Mouse (Mus musculus) embryonic facial prominence, embryonic 13.5 days (tissue): ENCODE measurements around the gene Gabbr1. TPM values are rescaled to one million over a fixed set of nuclear protein-coding genes. Genes with fewer than 3 reads are reported as not detected.
"Not testable (repeated sequence)": the region's sequence is repeated elsewhere in the genome, so short reads cannot be mapped to it uniquely, and the experiment has no call there.

Experiments used
- ATAC-seq: fragments of 200-750 bp; cut with Nextera tagmentation; 2 replicates; pipeline ENCODE4 v1.8.0; 2017; ENCODE audit warnings: low read depth; ENCODE audit not compliant: insufficient number of reproducible peaks, insufficient read depth, low FRiP score, low TSS enrichment
- H3K27ac ChIP-seq: fragments of 300-500 bp; sonication (generic); 2 replicates; pipeline ENCODE4 v1.5.1; 2015; ENCODE audit warnings: moderate library complexity, mild to moderate bottlenecking, inconsistent platforms
- H3K27me3 ChIP-seq: fragments of 300-500 bp; sonication (generic); 2 replicates; pipeline ENCODE4 v1.6.1; 2015; ENCODE audit warnings: mild to moderate bottlenecking, inconsistent platforms
- H3K36me3 ChIP-seq: fragments of 300-500 bp; sonication (generic); 2 replicates; pipeline ENCODE4 v1.6.1; 2015; ENCODE audit warnings: mild to moderate bottlenecking, inconsistent platforms
- H3K4me1 ChIP-seq: fragments of 300-500 bp; sonication (generic); 2 replicates; pipeline ENCODE4 v1.6.1; 2015; ENCODE audit warnings: inconsistent platforms
- H3K4me2 ChIP-seq: fragments of 300-500 bp; sonication (generic); 2 replicates; pipeline ENCODE4 v1.6.1; 2015; ENCODE audit warnings: moderate library complexity, mild to moderate bottlenecking, inconsistent platforms
- H3K4me3 ChIP-seq: fragments of 300-500 bp; sonication (generic); 2 replicates; pipeline ENCODE4 v1.5.1; 2015; ENCODE audit warnings: mild to moderate bottlenecking, inconsistent platforms
- H3K9ac ChIP-seq: fragments of 300-500 bp; sonication (generic); 2 replicates; pipeline ENCODE4 v1.6.1; 2015; ENCODE audit warnings: mild to moderate bottlenecking, inconsistent platforms
- H3K9me3 ChIP-seq: fragments of 300-500 bp; sonication (generic); 2 replicates; pipeline ENCODE4 v1.6.1; 2016; ENCODE audit warnings: inconsistent platforms
- WGBS: fragments of 180-500 bp; shearing (Covaris S2); methylation state at CpG from one replicate; pipeline ENCODE4 v1.1.7; 2015; ENCODE audit warnings: mixed read lengths; 5-methylcytosine and 5-hydroxymethylcytosine counted together
- polyA plus RNA-seq: library from polyadenylated mRNA; unstranded; fragments of >200 nt; fragmentation: Nextera tagmentation; extraction: Ambion mirVana; gene quantifications from 2 replicates; pipeline ENCODE4 v1.2.1, GENCODE M21; 2015

The Gabbr1 gene
- polyA plus RNA-seq, 1 experiment from 2014 or later = 16.1 TPM

GRCm38 (mm10) chr17:37018328-37018727, 27.4 kb upstream of the Gabbr1 start:
- Histone ChIP-seq H3K27ac (no peak overlapping the region), H3K4me1 (peaks cover 5% of the 10 kb centered on the region; the same call in 1 of the 2 replicates), H3K9ac (no peak overlapping the region), H3K4me3 (no peak overlapping the region), H3K36me3 (no peaks in the 10 kb centered on the region), H3K9me3 (no peaks in the 10 kb centered on the region), H3K4me2 (no peak overlapping the region), H3K27me3 (no peaks in the 10 kb centered on the region)
- no peak for ATAC-seq
- 77% methylated on average over 3 of the region's 3 CpGs for WGBS

- 87% methylated on average over 5 of the region's 5 CpGs for whole genome bisulfite sequencing
These were observed 26.5 kb upstream of the Gabbr1 start for GRCm38 (mm10) chr17:37019242-37019641.

DNA sequence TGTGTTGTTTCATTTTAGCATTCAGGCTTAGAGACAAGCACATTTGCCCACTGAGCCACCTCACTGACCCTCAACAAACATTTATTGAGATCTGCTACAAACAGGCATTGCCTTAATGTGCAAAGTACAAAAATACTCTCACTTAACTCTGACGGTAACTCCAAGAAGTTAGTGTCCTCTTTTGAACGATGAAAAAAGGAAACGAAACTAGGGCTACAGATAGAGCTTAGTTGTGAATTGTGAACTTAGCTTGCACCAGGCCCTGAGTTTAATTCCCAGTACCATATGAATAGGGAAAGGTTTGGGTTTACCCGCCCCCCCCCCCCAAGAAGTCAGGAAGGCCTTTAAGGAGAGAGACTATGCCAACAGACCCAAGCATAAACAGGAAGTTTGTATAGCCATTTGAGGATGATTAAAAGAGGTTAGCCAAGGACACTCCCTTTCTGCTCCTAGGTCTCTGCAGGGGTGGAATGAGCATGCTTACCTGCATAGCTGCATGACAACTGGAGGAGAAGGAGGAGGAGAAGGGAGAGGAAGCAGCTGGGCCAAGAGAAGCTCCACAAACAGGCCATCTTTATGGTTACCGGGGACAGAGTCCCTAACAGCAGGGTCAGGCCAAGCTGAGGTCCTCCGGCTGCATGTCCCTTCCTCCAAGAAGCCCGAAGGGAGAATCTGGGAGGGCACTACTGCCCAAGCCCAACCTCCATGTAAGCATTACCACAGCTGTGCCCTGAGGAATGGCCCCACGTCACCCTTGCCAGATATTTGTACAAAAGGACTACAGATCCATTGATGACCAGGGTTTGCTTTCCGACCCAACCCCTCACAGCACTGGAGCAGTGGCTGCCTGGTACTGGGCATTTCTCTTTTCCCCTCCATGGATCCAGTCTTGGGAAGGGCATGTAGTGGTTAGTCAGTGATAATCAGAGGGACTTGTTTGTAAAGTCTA, 22.9 kb upstream of the Gabbr1 start, which contains the start of gene Mog:
Gene Mog (minus strand): TSS at position 771 of the 949 bp plus-strand sequence.
- 70% methylated on average over 9 of the region's 9 CpGs for WGBS
- Histone ChIP-seq H3K9ac (no peak within 1 kb of the TSS), H3K36me3 (no peaks in the 10 kb centered on the region), H3K27ac (no peak within 1 kb of the TSS), H3K9me3 (no peaks in the 10 kb centered on the region), H3K4me1 (0 out of 2 replicates have a peak, but pooled peaks cover 3% of the 10 kb centered on the region), H3K27me3 (no peaks in the 10 kb centered on the region), H3K4me2 (no peak within 1 kb of the TSS), H3K4me3 (no peak within 1 kb of the TSS)
- ATAC-seq = no peak

More at GRCm38 (mm10) chr17:37019242-37019641, 26.5 kb upstream of the Gabbr1 start:
- H3K4me2 ChIP-seq, H3K27ac ChIP-seq, H3K9ac ChIP-seq, H3K4me3 ChIP-seq, H3K36me3 ChIP-seq, H3K9me3 ChIP-seq, H3K27me3 ChIP-seq, ATAC-seq, H3K4me1 ChIP-seq: not testable (repeated sequence)

DNA sequence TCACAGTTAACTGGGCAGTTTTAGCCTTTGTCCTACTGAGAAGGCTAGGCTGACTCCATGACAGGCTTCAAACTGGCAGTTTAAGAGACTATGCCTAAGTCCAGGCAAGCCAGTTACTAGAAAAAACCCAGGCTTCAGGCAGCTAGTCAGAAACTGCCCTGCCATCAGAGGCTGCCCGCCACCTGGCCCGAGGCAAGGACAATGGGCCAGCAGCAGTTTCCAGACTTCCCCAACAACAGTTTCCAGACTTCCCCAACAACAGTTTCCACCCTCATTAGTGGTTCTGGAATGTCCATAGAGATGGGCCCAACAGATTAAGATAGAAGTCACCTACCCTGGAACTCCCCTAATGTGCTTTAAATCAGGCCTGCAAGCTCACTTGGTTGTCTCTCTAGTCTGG, 19.3 kb upstream of the Gabbr1 start:
- Histone ChIP-seq H3K4me3 (no peak overlapping the region), H3K4me2 (no peak overlapping the region), H3K4me1 (0 out of 2 replicates have a peak, but pooled peaks cover 3% of the 10 kb centered on the region), H3K27ac (no peak overlapping the region), H3K36me3 (no peaks in the 10 kb centered on the region), H3K27me3 (no peaks in the 10 kb centered on the region), H3K9ac (no peak overlapping the region), H3K9me3 (no peaks in the 10 kb centered on the region)
- no peak for ATAC-seq
- WGBS = 83% methylated on average over 2 of the region's 2 CpGs

GRCm38 (mm10) chr17:37027486-37027885, 18.3 kb upstream of the Gabbr1 start:
- H3K4me1 ChIP-seq = 0 out of 2 replicates have a peak, but pooled peaks cover 3% of the 10 kb centered on the region
- no peaks in the 10 kb centered on the region for H3K27me3 ChIP-seq
- no peaks in the 10 kb centered on the region for H3K9me3 ChIP-seq
- no peaks in the 10 kb centered on the region for H3K36me3 ChIP-seq
- no peak overlapping the region for H3K9ac ChIP-seq
- no peak for ATAC-seq
- WGBS = 93% methylated on average over 4 of the region's 4 CpGs
- no peak overlapping the region for H3K4me2 ChIP-seq
- no peak overlapping the region for H3K4me3 ChIP-seq
- peak overlapping the region; percentile 98 for H3K27ac ChIP-seq

GRCm38 (mm10) chr17:37028212-37028611, 17.6 kb upstream of the Gabbr1 start:
- 3% methylated on average over 10 of the region's 10 CpGs for WGBS
- Histone ChIP-seq H3K9me3 (no peaks in the 10 kb centered on the region), H3K4me3 (peak overlapping the region; percentile 53), H3K9ac (peak overlapping the region; percentile 73), H3K27ac (peak overlapping the region; percentile 98), H3K4me2 (peak overlapping the region; percentile 59), H3K27me3 (no peaks in the 10 kb centered on the region), H3K4me1 (0 out of 2 replicates have a peak, but pooled peaks cover 3% of the 10 kb centered on the region), H3K36me3 (no peaks in the 10 kb centered on the region)
- peak; percentile 62 for ATAC-seq

GRCm38 (mm10) chr17:37028683-37029120, 17.1 kb upstream of the Gabbr1 start:
- Histone ChIP-seq H3K36me3 (no peaks in the 10 kb centered on the region), H3K9me3 (no peaks in the 10 kb centered on the region), H3K27me3 (no peaks in the 10 kb centered on the region), H3K27ac (peak overlapping the region; percentile 98), H3K4me3 (peak overlapping the region; percentile 53), H3K4me1 (0 out of 2 replicates have a peak, but pooled peaks cover 3% of the 10 kb centered on the region), H3K9ac (peak overlapping the region; percentile 73), H3K4me2 (peak overlapping the region; percentile 59)
- ATAC-seq = peak; percentile 97
- WGBS = under 1% methylated on average over 14 of the region's 14 CpGs

DNA sequence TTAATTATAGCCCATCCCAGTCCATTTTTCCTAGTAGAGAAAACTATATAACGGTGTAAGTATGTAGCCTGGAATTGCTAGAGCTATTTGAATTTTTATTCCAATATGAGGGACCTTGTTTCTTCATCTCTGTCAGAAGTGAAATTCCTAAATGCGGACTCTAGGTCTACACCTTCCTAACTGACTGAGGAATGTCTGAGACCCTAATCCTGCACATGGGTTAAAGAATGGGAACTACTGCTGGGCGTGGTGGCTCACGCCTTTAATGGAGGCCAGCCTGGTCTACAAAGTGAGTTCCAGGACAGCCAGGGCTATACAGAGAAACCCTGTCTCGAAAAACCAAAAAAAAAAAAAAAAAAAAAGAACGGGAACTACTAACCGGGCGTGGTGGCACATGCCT, 16.6 kb upstream of the Gabbr1 start:
- ATAC-seq = no peak
- WGBS = 60% methylated on average over 8 of the region's 8 CpGs
- Histone ChIP-seq H3K27me3 (no peaks in the 10 kb centered on the region), H3K9me3 (no peaks in the 10 kb centered on the region), H3K4me3 (peak overlapping the region; percentile 53), H3K4me2 (peak overlapping the region; percentile 59), H3K9ac (no peak overlapping the region), H3K4me1 (0 out of 2 replicates have a peak, but pooled peaks cover 3% of the 10 kb centered on the region), H3K36me3 (no peaks in the 10 kb centered on the region), H3K27ac (peak overlapping the region; percentile 98)

DNA sequence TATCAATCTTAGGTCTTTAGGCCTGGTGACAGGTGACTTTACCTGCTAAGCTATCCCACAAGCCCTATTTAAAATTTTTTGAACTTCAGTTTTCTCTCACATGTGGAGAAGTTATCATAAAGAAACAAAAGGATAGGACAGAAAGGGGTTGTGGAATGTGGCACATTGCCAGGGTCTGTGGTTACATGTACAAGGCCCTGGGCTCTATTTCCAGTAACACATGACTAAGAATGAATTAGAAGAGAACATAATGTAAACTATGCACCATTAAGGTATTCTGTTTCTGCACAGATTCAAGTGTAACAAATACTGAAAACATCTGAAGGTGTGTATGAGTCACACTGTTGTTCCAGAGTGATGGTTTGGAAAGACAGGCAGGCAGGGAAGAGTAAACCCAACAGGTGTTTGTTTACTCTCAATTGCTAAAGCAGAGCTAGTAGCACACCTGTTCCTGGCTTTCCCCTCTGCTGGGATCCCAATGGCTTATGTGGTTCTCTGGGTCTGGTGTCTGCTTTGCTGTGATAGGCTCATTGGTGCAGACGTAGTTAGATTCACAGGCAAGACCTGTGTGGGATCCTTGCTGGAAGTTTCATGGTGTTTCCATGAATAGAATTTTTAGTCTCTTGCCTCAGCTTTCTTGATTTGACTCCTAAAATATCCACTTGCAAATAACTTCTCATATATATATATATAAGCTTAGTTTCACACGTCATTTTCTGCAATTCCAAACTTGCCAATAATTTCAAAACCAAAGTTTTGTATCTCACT, 6.5 kb upstream of the Gabbr1 start:
- no peak overlapping the region for H3K4me2 ChIP-seq
- no peaks in the 10 kb centered on the region for H3K27me3 ChIP-seq
- 0 out of 2 replicates have a peak, but pooled peaks have one; percentile 37 for ATAC-seq
- H3K36me3 ChIP-seq = no peaks in the 10 kb centered on the region
- H3K27ac ChIP-seq = no peak overlapping the region
- H3K9ac ChIP-seq = no peak overlapping the region
- no peaks in the 10 kb centered on the region for H3K9me3 ChIP-seq
- no peak overlapping the region for H3K4me3 ChIP-seq
- H3K4me1 ChIP-seq = no peaks in the 10 kb centered on the region
- WGBS = 61% methylated on average over 2 of the region's 2 CpGs

DNA sequence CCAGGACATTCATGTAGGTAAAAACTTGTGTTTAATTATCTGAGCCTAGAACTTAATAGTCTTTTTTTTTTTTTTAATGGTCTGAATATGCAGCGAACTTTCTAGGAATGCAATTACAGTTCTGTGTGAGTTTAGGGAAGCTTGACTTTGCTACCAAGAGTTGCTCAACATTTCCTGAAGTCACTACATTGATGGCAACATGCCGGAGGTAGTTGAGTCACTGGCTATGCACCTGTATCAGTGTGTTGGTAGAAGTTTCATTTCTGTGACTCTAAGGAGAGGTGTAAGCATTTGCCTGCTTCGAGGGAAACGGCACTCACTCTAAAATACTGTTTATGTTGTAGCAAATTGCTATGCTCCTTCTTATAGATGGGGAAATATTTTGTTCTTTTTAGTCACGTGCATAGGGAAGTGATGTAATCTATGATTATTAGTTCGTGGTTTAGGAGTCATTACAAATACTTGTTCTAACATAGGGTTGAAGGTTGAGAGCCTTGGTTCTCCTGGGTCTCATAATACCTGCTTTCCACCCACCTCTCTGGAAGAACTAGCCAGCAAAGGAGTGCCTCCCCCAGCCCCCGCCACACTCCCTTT, 1.0 kb upstream of the Gabbr1 start:
- peak overlapping the region; percentile 80 for H3K4me3 ChIP-seq
- H3K27ac ChIP-seq = peak overlapping the region; percentile 89; the same call in 1 of the 2 replicates
- ATAC-seq = no peak
- no peaks in the 10 kb centered on the region for H3K9me3 ChIP-seq
- no peak overlapping the region for H3K9ac ChIP-seq
- no peaks in the 10 kb centered on the region for H3K36me3 ChIP-seq
- peaks cover 30% of the 10 kb centered on the region for H3K4me1 ChIP-seq
- H3K4me2 ChIP-seq = peak overlapping the region; percentile 92
- 67% methylated on average over 7 of the region's 7 CpGs for WGBS
- H3K27me3 ChIP-seq = peaks cover 5% of the 10 kb centered on the region
